Mouse (Mus musculus): ENCODE results near the gene Zfp184. TPM values are rescaled to one million over a fixed set of nuclear protein-coding genes. Genes with fewer than 3 reads are reported as not detected.

Zfp184 gene
- polyA plus RNA-seq, 1 experiment from 2014 or later = 25.4 TPM

GRCm38 (mm10) chr13:21969269-21969668 lies 24.4 kb downstream of the Zfp184 start:
- Histone ChIP-seq H3K9ac (no peak overlapping the region), H3K9me3 (replicated peaks) (no peaks in the 10 kb centered on the region), H3K4me2 (no peak overlapping the region), H3K4me3 (no peak overlapping the region), H3K27me3 (0 out of 2 replicates have a peak, but pooled peaks cover 2% of the 10 kb centered on the region), H3K36me3 (ENCODE audit: poor library complexity, severe bottlenecking) (peaks cover 5% of the 10 kb centered on the region), H3K27ac (no peak overlapping the region), H3K4me1 (no peaks in the 10 kb centered on the region)
- ATAC-seq = no peak
- 42% methylated on average over 1 of the region's 1 CpGs for WGBS

- no peaks in the 10 kb centered on the region for H3K36me3 ChIP-seq (ENCODE audit: poor library complexity, severe bottlenecking)
- WGBS = 69% methylated on average over 2 of the region's 2 CpGs
- no peak overlapping the region for H3K4me2 ChIP-seq
- H3K9me3 ChIP-seq (replicated peaks) = no peaks in the 10 kb centered on the region
- H3K9ac ChIP-seq = no peak overlapping the region
- no peak overlapping the region for H3K27ac ChIP-seq
- H3K4me1 ChIP-seq = no peaks in the 10 kb centered on the region
- no peak for ATAC-seq
- H3K4me3 ChIP-seq = no peak overlapping the region
- H3K27me3 ChIP-seq = 0 out of 2 replicates have a peak, but pooled peaks cover 2% of the 10 kb centered on the region
These were observed 24.9 kb downstream of the Zfp184 start for GRCm38 (mm10) chr13:21969816-21970215.

- Histone ChIP-seq H3K4me3 (no peak overlapping the region), H3K9ac (no peak overlapping the region), H3K4me2 (no peak overlapping the region), H3K9me3 (replicated peaks) (no peaks in the 10 kb centered on the region), H3K36me3 (ENCODE audit: poor library complexity, severe bottlenecking) (no peaks in the 10 kb centered on the region), H3K27ac (no peak overlapping the region), H3K4me1 (no peaks in the 10 kb centered on the region), H3K27me3 (0 out of 2 replicates have a peak, but pooled peaks cover 2% of the 10 kb centered on the region)
- no peak for ATAC-seq
- 35% methylated on average over 3 of the region's 3 CpGs for WGBS
These were observed 26.7 kb downstream of the Zfp184 start for GRCm38 (mm10) chr13:21971641-21972040.

- H3K27me3 ChIP-seq = peaks cover 6% of the 10 kb centered on the region
- no peaks in the 10 kb centered on the region for H3K36me3 ChIP-seq (ENCODE audit: poor library complexity, severe bottlenecking)
- no peaks in the 10 kb centered on the region for H3K9me3 ChIP-seq (replicated peaks)
- no peaks in the 10 kb centered on the region for H3K4me1 ChIP-seq
- under 1% methylated on average over 23 of the region's 23 CpGs for WGBS
- H3K27ac ChIP-seq = peak overlapping the region; percentile 80
- H3K4me3 ChIP-seq = peak overlapping the region; percentile 47
- peak overlapping the region; percentile 41 for H3K4me2 ChIP-seq
- ATAC-seq = peak; percentile 89
- peak overlapping the region; percentile 71 for H3K9ac ChIP-seq
These were observed 29.4 kb downstream of the Zfp184 start for GRCm38 (mm10) chr13:21974221-21974725.

GRCm38 (mm10) chr13:21974726-21975473 lies 30.0 kb downstream of the Zfp184 start:
- no peaks in the 10 kb centered on the region for H3K4me1 ChIP-seq
- no peaks in the 10 kb centered on the region for H3K36me3 ChIP-seq (ENCODE audit: poor library complexity, severe bottlenecking)
- H3K9ac ChIP-seq = peak overlapping the region; percentile 71
- ATAC-seq = peak; percentile 97
- 4% methylated on average over 20 of the region's 20 CpGs for WGBS
- H3K27me3 ChIP-seq = peaks cover 11% of the 10 kb centered on the region
- no peaks in the 10 kb centered on the region for H3K9me3 ChIP-seq (replicated peaks)
- peak overlapping the region; percentile 47 for H3K4me3 ChIP-seq
- H3K4me2 ChIP-seq = peak overlapping the region; percentile 41
- H3K27ac ChIP-seq = peak overlapping the region; percentile 80

GRCm38 (mm10) chr13:21980981-21981802 lies 36.3 kb downstream of the Zfp184 start, which contains the start of gene Pom121l2:
TSS of gene Pom121l2 (plus strand) at chr13:21981194.
- Histone ChIP-seq H3K27ac (no peak within 1 kb of the TSS), H3K27me3 (peaks cover 65% of the 10 kb centered on the region), H3K4me1 (peaks cover 14% of the 10 kb centered on the region), H3K4me2 (peak within 1 kb of the TSS; percentile 99), H3K36me3 (ENCODE audit: poor library complexity, severe bottlenecking) (no peaks in the 10 kb centered on the region), H3K4me3 (peak within 1 kb of the TSS; percentile 60), H3K9ac (peak within 1 kb of the TSS; percentile 78), H3K9me3 (replicated peaks) (no peaks in the 10 kb centered on the region)
- under 1% methylated on average over 58 of the region's 58 CpGs for WGBS
- peak; percentile 69; the same call in 1 of the 2 replicates for ATAC-seq

- 3% methylated on average over 17 of the region's 17 CpGs for WGBS
These were observed 36.9 kb downstream of the Zfp184 start for GRCm38 (mm10) chr13:21981803-21982193.

GRCm38 (mm10) chr13:21984486-21984885 lies 39.6 kb downstream of the Zfp184 start:
- Histone ChIP-seq H3K4me3 (no peak overlapping the region), H3K4me2 (no peak overlapping the region), H3K4me1 (peaks cover 14% of the 10 kb centered on the region), H3K27me3 (peaks cover 68% of the 10 kb centered on the region), H3K27ac (no peak overlapping the region), H3K9ac (no peak overlapping the region), H3K9me3 (replicated peaks) (no peaks in the 10 kb centered on the region), H3K36me3 (ENCODE audit: poor library complexity, severe bottlenecking) (no peaks in the 10 kb centered on the region)
- 93% methylated on average over 2 of the region's 2 CpGs for WGBS
- ATAC-seq = no peak

More at GRCm38 (mm10) chr13:21981803-21982193, 36.9 kb downstream of the Zfp184 start:
- Histone ChIP-seq H3K4me3 (peak overlapping the region; percentile 60), H3K27ac (no peak overlapping the region), H3K27me3 (peaks cover 68% of the 10 kb centered on the region), H3K4me2 (peak overlapping the region; percentile 99), H3K4me1 (peaks cover 14% of the 10 kb centered on the region), H3K9ac (peak overlapping the region; percentile 78), H3K36me3 (ENCODE audit: poor library complexity, severe bottlenecking) (no peaks in the 10 kb centered on the region), H3K9me3 (replicated peaks) (no peaks in the 10 kb centered on the region)
- ATAC-seq = no peak

- Histone ChIP-seq H3K4me1 (peaks cover 13% of the 10 kb centered on the region), H3K9me3 (replicated peaks) (no peaks in the 10 kb centered on the region), H3K9ac (no peak overlapping the region), H3K27me3 (peaks cover 58% of the 10 kb centered on the region), H3K36me3 (ENCODE audit: poor library complexity, severe bottlenecking) (no peaks in the 10 kb centered on the region), H3K4me2 (no peak overlapping the region), H3K27ac (no peak overlapping the region), H3K4me3 (no peak overlapping the region)
- no peak for ATAC-seq
- 82% methylated on average over 5 of the region's 5 CpGs for WGBS
These were observed 47.7 kb downstream of the Zfp184 start for GRCm38 (mm10) chr13:21992550-21992949.

- Histone ChIP-seq H3K27ac (no peak overlapping the region), H3K9me3 (replicated peaks) (no peaks in the 10 kb centered on the region), H3K4me2 (0 out of 2 replicates have a peak overlapping the region, but pooled peaks have one; percentile 12), H3K9ac (no peak overlapping the region), H3K4me1 (peaks cover 13% of the 10 kb centered on the region), H3K4me3 (no peak overlapping the region), H3K36me3 (ENCODE audit: poor library complexity, severe bottlenecking) (no peaks in the 10 kb centered on the region), H3K27me3 (peaks cover 68% of the 10 kb centered on the region)
- no peak for ATAC-seq
- 1% methylated on average over 22 of the region's 22 CpGs for WGBS
These were observed 49.3 kb downstream of the Zfp184 start for GRCm38 (mm10) chr13:21993957-21994738.

- Histone ChIP-seq H3K4me2 (peak overlapping the region; percentile 58), H3K4me3 (peak overlapping the region; percentile 38), H3K27me3 (peaks cover 73% of the 10 kb centered on the region), H3K27ac (no peak overlapping the region), H3K9ac (0 out of 2 replicates have a peak overlapping the region, but pooled peaks have one; percentile 26), H3K9me3 (replicated peaks) (no peaks in the 10 kb centered on the region), H3K4me1 (peaks cover 13% of the 10 kb centered on the region), H3K36me3 (ENCODE audit: poor library complexity, severe bottlenecking) (no peaks in the 10 kb centered on the region)
- no peak for ATAC-seq
- 5% methylated on average over 8 of the region's 8 CpGs for WGBS
These were observed 50.0 kb downstream of the Zfp184 start for GRCm38 (mm10) chr13:21994896-21995295.
